Mouse (Mus musculus): ENCODE measurements around the gene Nudt14. TPM values are rescaled to one million over a fixed set of nuclear protein-coding genes. Genes with fewer than 3 reads are reported as not detected.

Nudt14 gene
- 30.0 and 30.6 TPM in 2 replicates for polyA plus RNA-seq (2015; fragmentation: Nextera tagmentation; extraction: Ambion mirVana)

DNA sequence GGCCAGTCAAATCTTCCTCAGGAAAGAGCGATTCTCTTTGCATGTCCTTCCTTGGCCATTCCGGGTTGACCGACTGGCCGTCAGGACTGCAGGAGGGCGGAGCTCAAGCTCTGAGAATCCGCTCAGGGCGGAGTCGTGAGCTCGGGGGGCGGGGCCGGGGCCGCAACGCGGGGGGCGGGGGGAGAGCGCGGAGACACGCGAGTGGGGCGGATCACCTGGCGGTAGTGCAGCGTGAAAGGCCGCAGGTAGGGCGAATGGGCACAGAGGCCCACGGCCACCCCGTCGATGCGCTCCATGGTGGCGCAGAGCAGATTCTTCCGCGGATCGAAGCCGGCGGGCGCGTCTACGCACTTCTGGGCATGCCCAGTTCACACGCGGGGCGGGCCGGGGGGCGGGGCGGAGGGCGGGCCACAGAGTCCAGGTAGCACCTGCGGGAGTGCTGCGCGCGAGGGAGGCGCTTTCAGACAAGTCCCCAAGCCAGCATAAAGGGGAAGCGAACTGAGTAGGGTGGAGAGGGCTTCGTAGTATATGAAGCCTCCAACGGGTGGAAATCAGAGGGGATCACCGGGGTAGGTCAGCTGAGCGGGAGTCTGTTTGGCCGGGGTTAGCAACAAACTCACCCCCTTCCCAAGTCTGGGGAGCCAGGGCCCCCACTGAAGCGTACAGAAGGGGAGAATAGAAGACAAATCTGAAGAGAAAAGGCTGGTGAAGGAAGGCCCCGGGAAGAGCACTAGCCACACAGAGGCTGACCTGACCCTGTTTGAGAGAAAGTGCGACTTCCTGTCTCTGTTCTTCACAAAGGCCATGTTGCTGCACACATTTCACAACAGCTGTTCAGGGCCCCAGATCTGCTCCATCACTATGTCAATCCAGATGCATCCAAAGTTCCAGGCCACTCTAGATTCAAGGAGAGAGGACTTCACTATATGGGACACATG, at the start of gene Nudt14:
Nudt14 (minus strand) TSS at position 349 of the 938 bp plus-strand sequence.
- Histone ChIP-seq H3K27me3 (ENCODE audit: insufficient read depth, low read length) (no peaks in the 10 kb centered on the region), H3K4me3 (ENCODE audit: low read depth, low read length) (peak within 1 kb of the TSS; percentile 66), H3K4me1 (ENCODE audit: insufficient read depth) (peaks cover 13% of the 10 kb centered on the region), H3K4me2 (ENCODE audit: low read depth, low read length) (peak within 1 kb of the TSS; percentile 77), H3K9ac (replicated peaks) (peak within 1 kb of the TSS; percentile 73), H3K36me3 (replicated peaks; ENCODE audit: insufficient read depth, low read length) (no peaks in the 10 kb centered on the region), H3K9me3 (ENCODE audit: low read length) (no peaks in the 10 kb centered on the region), H3K27ac (ENCODE audit: low read depth) (peak within 1 kb of the TSS; percentile 83)
- ATAC-seq (peak; percentile 93), DNase-seq (peak; percentile 88)
- WGBS (ENCODE audit: insufficient replicate concordance): 1% methylated on average over 57 of the region's 58 CpGs
- TF ChIP-seq CTCF (IDR thresholded peaks at IDR 0.05; ENCODE audit: low read depth) (no peak), EP300 (IDR thresholded peaks at IDR 0.05; ENCODE audit: low read depth) (no peak)

DNA sequence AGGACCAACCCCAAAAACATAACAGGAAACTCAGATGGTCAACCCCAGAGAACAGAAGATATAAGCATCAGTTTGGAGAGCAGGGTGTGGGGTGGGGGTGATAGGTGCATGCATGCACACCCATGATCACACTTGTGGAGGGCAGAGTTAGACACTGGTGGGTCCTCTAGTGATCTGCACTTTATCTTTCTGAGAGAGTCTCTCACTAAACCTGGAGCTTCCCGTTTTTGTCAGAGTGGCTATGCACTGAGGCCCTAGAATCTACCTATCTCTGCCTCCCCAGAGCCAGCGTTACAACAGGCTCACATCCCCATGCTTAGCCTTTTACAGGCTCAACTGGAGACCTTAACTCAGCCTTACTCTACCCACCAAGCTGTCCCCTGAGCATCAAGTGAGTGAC, 49.5 kb upstream of the Nudt14 start:
- Histone ChIP-seq H3K9me3 (ENCODE audit: low read length) (no peaks in the 10 kb centered on the region), H3K27ac (ENCODE audit: low read depth) (peak overlapping the region; percentile 5; the same call in 1 of the 2 replicates), H3K9ac (replicated peaks) (no peak overlapping the region), H3K4me2 (ENCODE audit: low read depth, low read length) (no peak overlapping the region), H3K4me3 (ENCODE audit: low read depth, low read length) (no peak overlapping the region), H3K36me3 (replicated peaks; ENCODE audit: insufficient read depth, low read length) (peaks cover 23% of the 10 kb centered on the region), H3K27me3 (ENCODE audit: insufficient read depth, low read length) (no peaks in the 10 kb centered on the region), H3K4me1 (ENCODE audit: insufficient read depth) (0 out of 2 replicates have a peak, but pooled peaks cover 5% of the 10 kb centered on the region)
- no peak for DNase-seq
- no peak for ATAC-seq
- 30% methylated on average over 2 of the region's 2 CpGs for WGBS (ENCODE audit: insufficient replicate concordance)
- TF ChIP-seq EP300 (IDR thresholded peaks at IDR 0.05; ENCODE audit: low read depth): no peak
- TF ChIP-seq CTCF (IDR thresholded peaks at IDR 0.05; ENCODE audit: low read depth): no peak

GRCm38 (mm10) chr12:112990706-112991405, 48.9 kb upstream of the Nudt14 start:
- H3K4me1 ChIP-seq (ENCODE audit: insufficient read depth): 0 out of 2 replicates have a peak, but pooled peaks cover 5% of the 10 kb centered on the region
- DNase-seq (no peak), ATAC-seq (no peak)
- no peaks in the 10 kb centered on the region for H3K27me3 ChIP-seq (ENCODE audit: insufficient read depth, low read length)
- TF ChIP-seq CTCF (IDR thresholded peaks at IDR 0.05; ENCODE audit: low read depth) (no peak), EP300 (IDR thresholded peaks at IDR 0.05; ENCODE audit: low read depth) (no peak)
- no peak overlapping the region for H3K9ac ChIP-seq (replicated peaks)
- H3K4me2 ChIP-seq (ENCODE audit: low read depth, low read length): no peak overlapping the region
- H3K9me3 ChIP-seq (ENCODE audit: low read length): no peaks in the 10 kb centered on the region
- WGBS (ENCODE audit: insufficient replicate concordance): 69% methylated on average over 5 of the region's 5 CpGs
- H3K36me3 ChIP-seq (replicated peaks; ENCODE audit: insufficient read depth, low read length): peaks cover 26% of the 10 kb centered on the region
- H3K4me3 ChIP-seq (ENCODE audit: low read depth, low read length): no peak overlapping the region
- H3K27ac ChIP-seq (ENCODE audit: low read depth): no peak overlapping the region; the same call in 1 of the 2 replicates

- DNase-seq (peak; percentile 55), ATAC-seq (no peak)
- Histone ChIP-seq H3K36me3 (replicated peaks; ENCODE audit: insufficient read depth, low read length) (peaks cover 49% of the 10 kb centered on the region), H3K9ac (replicated peaks) (no peak overlapping the region), H3K27me3 (ENCODE audit: insufficient read depth, low read length) (no peaks in the 10 kb centered on the region), H3K27ac (ENCODE audit: low read depth) (no peak overlapping the region), H3K4me3 (ENCODE audit: low read depth, low read length) (no peak overlapping the region), H3K4me1 (ENCODE audit: insufficient read depth) (0 out of 2 replicates have a peak, but pooled peaks cover 5% of the 10 kb centered on the region), H3K4me2 (ENCODE audit: low read depth, low read length) (no peak overlapping the region), H3K9me3 (ENCODE audit: low read length) (no peaks in the 10 kb centered on the region)
- TF ChIP-seq EP300 (IDR thresholded peaks at IDR 0.05; ENCODE audit: low read depth): no peak
- peak; percentile 63 for TF ChIP-seq CTCF (IDR thresholded peaks at IDR 0.05; ENCODE audit: low read depth)
- 76% methylated on average over 6 of the region's 6 CpGs for WGBS (ENCODE audit: insufficient replicate concordance)
Observed at GRCm38 (mm10) chr12:112987877-112988276, 46.0 kb upstream of the Nudt14 start.

DNA sequence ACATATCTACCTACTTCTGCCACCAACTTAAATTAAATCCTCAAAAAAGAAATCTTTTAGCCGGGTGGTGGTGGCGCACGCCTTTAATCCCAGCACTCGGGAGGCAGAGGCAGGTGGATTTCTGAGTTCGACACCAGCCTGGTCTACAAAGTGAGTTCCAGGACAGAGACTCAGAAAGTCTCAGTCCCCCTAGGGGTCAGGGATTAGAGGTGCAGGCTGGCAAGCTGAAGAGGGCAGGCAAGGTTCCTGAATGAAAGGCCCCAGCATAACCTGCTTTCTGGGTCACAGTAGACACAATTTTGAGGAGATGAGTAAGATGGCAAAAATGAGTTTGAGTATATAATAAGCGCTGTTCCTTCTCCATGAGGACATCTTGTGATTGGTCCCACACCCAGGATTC, 43.4 kb upstream of the Nudt14 start:
- H3K4me1 ChIP-seq (ENCODE audit: insufficient read depth): no peaks in the 10 kb centered on the region
- DNase-seq (no peak), ATAC-seq (no peak)
- no peaks in the 10 kb centered on the region for H3K9me3 ChIP-seq (ENCODE audit: low read length)
- H3K4me2 ChIP-seq (ENCODE audit: low read depth, low read length): no peak overlapping the region
- H3K27me3 ChIP-seq (ENCODE audit: insufficient read depth, low read length): no peaks in the 10 kb centered on the region
- peaks cover 62% of the 10 kb centered on the region for H3K36me3 ChIP-seq (replicated peaks; ENCODE audit: insufficient read depth, low read length)
- H3K9ac ChIP-seq (replicated peaks): no peak overlapping the region
- WGBS (ENCODE audit: insufficient replicate concordance): 91% methylated on average over 6 of the region's 6 CpGs
- H3K4me3 ChIP-seq (ENCODE audit: low read depth, low read length): no peak overlapping the region
- no peak overlapping the region for H3K27ac ChIP-seq (ENCODE audit: low read depth)
- TF ChIP-seq EP300 (IDR thresholded peaks at IDR 0.05; ENCODE audit: low read depth): no peak
- TF ChIP-seq CTCF (IDR thresholded peaks at IDR 0.05; ENCODE audit: low read depth): peak; percentile 61

DNA sequence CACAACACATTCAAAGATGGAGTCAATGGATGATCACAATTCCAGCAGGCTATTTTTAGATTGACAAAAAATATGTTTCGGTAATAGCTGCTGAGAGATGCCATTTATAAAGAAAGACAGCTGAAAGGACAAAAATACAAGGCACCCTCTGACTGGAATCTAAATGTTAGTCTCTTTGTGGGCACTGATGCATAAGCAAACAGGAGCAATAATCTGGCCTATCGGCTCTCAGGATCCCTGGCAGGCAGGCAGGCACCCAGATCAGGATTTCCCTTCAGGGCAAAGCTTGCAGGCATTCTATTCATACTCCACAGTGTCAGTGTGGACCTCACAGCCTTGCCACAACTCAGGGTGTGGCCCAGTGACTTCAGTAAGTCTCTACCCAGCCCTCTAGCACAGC, 40.1 kb upstream of the Nudt14 start:
- no peak for ATAC-seq
- TF ChIP-seq CTCF (IDR thresholded peaks at IDR 0.05; ENCODE audit: low read depth): no peak
- Histone ChIP-seq H3K27ac (ENCODE audit: low read depth) (no peak overlapping the region), H3K9me3 (ENCODE audit: low read length) (no peaks in the 10 kb centered on the region), H3K4me2 (ENCODE audit: low read depth, low read length) (no peak overlapping the region), H3K4me1 (ENCODE audit: insufficient read depth) (peaks cover 4% of the 10 kb centered on the region), H3K36me3 (replicated peaks; ENCODE audit: insufficient read depth, low read length) (peaks cover 75% of the 10 kb centered on the region), H3K9ac (replicated peaks) (no peak overlapping the region), H3K27me3 (ENCODE audit: insufficient read depth, low read length) (no peaks in the 10 kb centered on the region), H3K4me3 (ENCODE audit: low read depth, low read length) (no peak overlapping the region)
- WGBS (ENCODE audit: insufficient replicate concordance): 83% methylated on average over 2 of the region's 2 CpGs
- no peak for DNase-seq
